Mouse (Mus musculus): ENCODE data around the gene Otc.

DNA sequence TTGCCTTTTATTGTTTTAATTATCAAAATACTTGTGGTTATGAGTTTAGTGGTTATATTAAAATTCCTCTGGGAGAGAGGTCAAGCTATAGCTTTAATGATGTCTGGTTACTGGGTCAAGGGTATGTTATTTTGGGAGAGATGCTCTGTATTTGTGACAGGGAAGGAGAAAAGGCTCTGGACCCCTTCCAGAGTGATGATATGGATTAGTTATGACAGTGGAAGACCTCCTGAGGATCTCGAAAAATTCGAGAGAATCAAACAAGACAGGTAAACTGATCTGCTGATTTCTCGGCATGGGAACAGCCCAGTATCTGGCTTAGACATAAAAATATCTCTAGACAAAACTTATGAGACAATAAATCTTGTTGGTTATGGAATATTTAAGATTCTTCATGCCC is 8.2 kb upstream of the Otc start:
- TF ChIP-seq EP300 (optimal IDR thresholded peaks at IDR 0.05) (no peak), CTCF (IDR thresholded peaks at IDR 0.05; ENCODE audit: low read depth) (no peak)
